Mouse (Mus musculus): ENCODE measurements around the gene Clic3. TPM values are rescaled to one million over a fixed set of nuclear protein-coding genes. Genes with fewer than 3 reads are reported as not detected.

Clic3 gene
- polyA plus RNA-seq, 1 experiment from 2014 or later = 1.0 TPM

DNA sequence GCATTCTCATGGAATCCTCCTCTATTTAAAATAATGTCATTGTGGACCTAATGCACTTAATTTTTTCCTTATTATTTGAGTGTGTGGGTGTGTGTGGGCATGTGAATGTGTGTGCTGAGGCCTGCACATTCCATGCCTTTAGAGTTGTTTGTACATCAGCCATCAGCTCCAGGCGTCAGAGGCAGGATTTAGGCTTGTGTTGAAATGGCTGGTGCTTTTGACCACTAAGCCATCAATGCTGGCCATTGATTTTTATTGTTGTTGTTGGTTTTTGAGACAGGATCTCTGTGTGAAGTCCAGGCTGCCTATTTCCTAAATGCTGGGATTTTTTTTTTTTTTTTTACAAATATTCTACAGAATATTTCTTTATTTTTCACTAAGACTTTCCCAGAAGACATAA, 3.7 kb upstream of the Clic3 start:
- Histone ChIP-seq H3K27ac (no peak overlapping the region), H3K27me3 (no peaks in the 10 kb centered on the region), H3K4me2 (no peak overlapping the region), H3K36me3 (no peaks in the 10 kb centered on the region), H3K9ac (replicated peaks) (no peak overlapping the region), H3K4me3 (replicated peaks) (no peak overlapping the region), H3K4me1 (replicated peaks) (no peaks in the 10 kb centered on the region), H3K9me3 (no peaks in the 10 kb centered on the region)
- no peak for ATAC-seq (ENCODE audit: insufficient number of reproducible peaks, insufficient read depth, low FRiP score, low TSS enrichment, low read depth)
- 42% methylated on average over 1 of the region's 1 CpGs for WGBS

GRCm38 (mm10) chr2:25457022-25457896, 621 bp downstream of the Clic3 start:
- H3K36me3 ChIP-seq = peaks cover 11% of the 10 kb centered on the region
- no peak overlapping the region for H3K27ac ChIP-seq
- H3K9me3 ChIP-seq = no peaks in the 10 kb centered on the region
- no peak for ATAC-seq (ENCODE audit: insufficient number of reproducible peaks, insufficient read depth, low FRiP score, low TSS enrichment, low read depth)
- no peak overlapping the region for H3K4me3 ChIP-seq (replicated peaks)
- H3K4me1 ChIP-seq (replicated peaks) = peaks cover 21% of the 10 kb centered on the region
- no peak overlapping the region; the same call in 1 of the 2 replicates for H3K9ac ChIP-seq (replicated peaks)
- 81% methylated on average over 9 of the region's 9 CpGs for WGBS
- no peak overlapping the region for H3K4me2 ChIP-seq
- no peaks in the 10 kb centered on the region for H3K27me3 ChIP-seq

DNA sequence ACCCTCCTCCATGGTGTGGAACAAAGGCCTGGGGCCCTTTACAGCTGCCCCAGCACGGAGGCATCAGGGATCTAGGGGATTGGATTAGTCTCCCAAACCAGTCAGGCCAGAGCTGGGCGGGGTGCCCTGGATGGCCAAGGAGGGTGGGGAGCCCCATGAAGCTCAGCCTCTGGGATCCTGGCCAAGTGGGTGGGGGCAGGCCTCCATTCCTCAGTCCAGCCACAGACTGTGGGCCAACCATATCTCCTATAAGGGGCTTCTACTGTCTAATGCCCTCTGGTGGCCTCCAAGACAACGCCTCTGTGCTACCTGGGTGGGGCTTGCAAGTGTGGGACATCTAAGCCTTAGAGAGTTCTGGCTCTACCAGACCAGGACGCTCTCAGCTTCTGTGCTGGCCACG, 2.3 kb downstream of the Clic3 start:
- ATAC-seq (ENCODE audit: insufficient number of reproducible peaks, insufficient read depth, low FRiP score, low TSS enrichment, low read depth) = no peak
- H3K36me3 ChIP-seq = peaks cover 11% of the 10 kb centered on the region
- no peak overlapping the region for H3K4me3 ChIP-seq (replicated peaks)
- H3K9me3 ChIP-seq = no peaks in the 10 kb centered on the region
- H3K27ac ChIP-seq = no peak overlapping the region
- no peak overlapping the region for H3K9ac ChIP-seq (replicated peaks)
- H3K4me1 ChIP-seq (replicated peaks) = peaks cover 21% of the 10 kb centered on the region
- 80% methylated on average over 5 of the region's 5 CpGs for WGBS
- no peaks in the 10 kb centered on the region for H3K27me3 ChIP-seq
- no peak overlapping the region for H3K4me2 ChIP-seq

DNA sequence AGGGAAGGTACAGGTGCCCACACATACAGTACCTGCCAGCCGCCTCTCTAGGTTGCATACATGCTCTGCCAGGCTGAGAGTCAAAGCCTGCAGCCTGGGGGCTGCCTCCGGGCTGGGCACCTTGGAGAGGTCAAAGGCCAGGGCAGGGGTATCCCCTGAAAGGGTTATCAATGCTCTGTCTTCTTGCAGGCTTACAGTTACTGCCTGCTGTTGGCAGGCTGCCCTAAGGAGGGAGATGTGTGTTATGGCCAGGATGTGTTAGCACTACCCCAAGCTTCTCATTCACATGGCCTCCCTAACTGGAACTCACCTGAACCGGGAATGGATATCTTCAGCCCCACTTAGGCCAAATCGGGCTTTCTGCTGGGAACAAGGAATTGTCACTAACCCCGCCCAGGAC, 3.5 kb downstream of the Clic3 start:
- Histone ChIP-seq H3K27ac (peak overlapping the region; percentile 86), H3K36me3 (peaks cover 11% of the 10 kb centered on the region), H3K4me2 (peak overlapping the region; percentile 82), H3K4me3 (replicated peaks) (peak overlapping the region; percentile 75), H3K9ac (replicated peaks) (peak overlapping the region; percentile 64), H3K27me3 (no peaks in the 10 kb centered on the region), H3K4me1 (replicated peaks) (peaks cover 21% of the 10 kb centered on the region), H3K9me3 (no peaks in the 10 kb centered on the region)
- 30% methylated on average over 5 of the region's 5 CpGs for WGBS
- peak; percentile 6; the same call in 1 of the 2 replicates for ATAC-seq (ENCODE audit: insufficient number of reproducible peaks, insufficient read depth, low FRiP score, low TSS enrichment, low read depth)

GRCm38 (mm10) chr2:25460551-25461309, 4.1 kb downstream of the Clic3 start, which contains the start of gene Paxx:
TSS of gene Paxx (minus strand) at chr2:25461094.
- WGBS = 1% methylated on average over 48 of the region's 48 CpGs
- Histone ChIP-seq H3K36me3 (peaks cover 11% of the 10 kb centered on the region), H3K4me1 (replicated peaks) (peaks cover 23% of the 10 kb centered on the region), H3K27me3 (no peaks in the 10 kb centered on the region), H3K4me3 (replicated peaks) (peak within 1 kb of the TSS; percentile 75), H3K9ac (replicated peaks) (peak within 1 kb of the TSS; percentile 64), H3K4me2 (peak within 1 kb of the TSS; percentile 82), H3K9me3 (no peaks in the 10 kb centered on the region), H3K27ac (peak within 1 kb of the TSS; percentile 86)
- peak; percentile 83 for ATAC-seq (ENCODE audit: insufficient number of reproducible peaks, insufficient read depth, low FRiP score, low TSS enrichment, low read depth)

GRCm38 (mm10) chr2:25461407-25461806, 4.8 kb downstream of the Clic3 start:
- peak overlapping the region; percentile 69; the same call in 1 of the 2 replicates for H3K27ac ChIP-seq
- 28% methylated on average over 3 of the region's 3 CpGs for WGBS
- H3K4me1 ChIP-seq (replicated peaks) = peaks cover 28% of the 10 kb centered on the region
- H3K9ac ChIP-seq (replicated peaks) = peak overlapping the region; percentile 64; the same call in 1 of the 2 replicates
- no peaks in the 10 kb centered on the region for H3K9me3 ChIP-seq
- peak overlapping the region; percentile 82 for H3K4me2 ChIP-seq
- peaks cover 11% of the 10 kb centered on the region for H3K36me3 ChIP-seq
- peak overlapping the region; percentile 75 for H3K4me3 ChIP-seq (replicated peaks)
- H3K27me3 ChIP-seq = no peaks in the 10 kb centered on the region
- ATAC-seq (ENCODE audit: insufficient number of reproducible peaks, insufficient read depth, low FRiP score, low TSS enrichment, low read depth) = no peak

DNA sequence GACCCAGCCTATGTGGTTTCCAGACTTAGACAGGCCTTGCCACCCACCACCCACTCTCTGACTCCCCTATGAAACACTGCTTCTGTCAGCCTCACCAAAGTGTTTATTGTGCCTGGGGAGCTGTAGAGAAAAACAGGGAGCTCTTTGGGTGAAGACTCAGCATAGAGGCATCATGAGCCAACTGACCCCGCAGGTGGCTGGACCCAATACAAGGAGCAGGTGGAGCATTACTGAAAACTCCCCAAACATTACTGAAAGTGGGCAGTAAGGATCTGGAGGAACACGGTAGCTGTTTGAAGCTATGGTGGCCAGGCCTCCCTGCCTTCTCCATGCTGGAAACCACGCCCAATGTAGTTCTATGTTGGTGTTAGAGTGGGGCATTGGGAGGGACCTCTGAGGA, 7.0 kb downstream of the Clic3 start:
- H3K4me2 ChIP-seq = no peak overlapping the region
- ATAC-seq (ENCODE audit: insufficient number of reproducible peaks, insufficient read depth, low FRiP score, low TSS enrichment, low read depth) = no peak
- peaks cover 7% of the 10 kb centered on the region; the same call in 1 of the 2 replicates for H3K36me3 ChIP-seq
- no peaks in the 10 kb centered on the region for H3K9me3 ChIP-seq
- no peaks in the 10 kb centered on the region for H3K27me3 ChIP-seq
- peaks cover 28% of the 10 kb centered on the region for H3K4me1 ChIP-seq (replicated peaks)
- no peak overlapping the region for H3K9ac ChIP-seq (replicated peaks)
- WGBS = 82% methylated on average over 3 of the region's 3 CpGs
- no peak overlapping the region for H3K4me3 ChIP-seq (replicated peaks)
- H3K27ac ChIP-seq = no peak overlapping the region

DNA sequence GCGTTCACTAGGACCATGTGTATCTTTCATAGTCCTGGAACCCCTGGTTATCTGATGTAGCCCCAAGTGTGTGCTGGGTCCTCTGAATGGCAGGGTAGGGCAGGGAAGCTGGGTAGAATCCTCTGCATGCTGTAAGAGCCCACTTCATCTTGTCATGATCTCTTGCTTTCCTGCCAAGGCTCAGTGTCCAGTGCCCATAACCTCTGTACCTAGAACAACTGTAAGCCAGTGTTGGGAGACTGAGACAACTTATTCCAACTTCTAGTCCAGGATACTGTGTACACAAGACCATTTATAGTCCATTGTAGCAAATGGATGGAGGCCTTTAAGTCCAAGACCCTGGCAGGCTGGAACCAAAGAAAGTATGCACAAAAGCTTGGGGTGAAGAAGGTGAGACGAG, 8.6 kb downstream of the Clic3 start:
- Histone ChIP-seq H3K4me3 (replicated peaks) (no peak overlapping the region), H3K4me2 (no peak overlapping the region), H3K27ac (0 out of 2 replicates have a peak overlapping the region, but pooled peaks have one; percentile 24), H3K27me3 (no peaks in the 10 kb centered on the region), H3K36me3 (no peaks in the 10 kb centered on the region), H3K9me3 (no peaks in the 10 kb centered on the region), H3K9ac (replicated peaks) (no peak overlapping the region; the same call in 1 of the 2 replicates), H3K4me1 (replicated peaks) (peaks cover 14% of the 10 kb centered on the region)
- whole genome bisulfite sequencing = 86% methylated on average over 2 of the region's 2 CpGs
- no peak for ATAC-seq (ENCODE audit: insufficient number of reproducible peaks, insufficient read depth, low FRiP score, low TSS enrichment, low read depth)

DNA sequence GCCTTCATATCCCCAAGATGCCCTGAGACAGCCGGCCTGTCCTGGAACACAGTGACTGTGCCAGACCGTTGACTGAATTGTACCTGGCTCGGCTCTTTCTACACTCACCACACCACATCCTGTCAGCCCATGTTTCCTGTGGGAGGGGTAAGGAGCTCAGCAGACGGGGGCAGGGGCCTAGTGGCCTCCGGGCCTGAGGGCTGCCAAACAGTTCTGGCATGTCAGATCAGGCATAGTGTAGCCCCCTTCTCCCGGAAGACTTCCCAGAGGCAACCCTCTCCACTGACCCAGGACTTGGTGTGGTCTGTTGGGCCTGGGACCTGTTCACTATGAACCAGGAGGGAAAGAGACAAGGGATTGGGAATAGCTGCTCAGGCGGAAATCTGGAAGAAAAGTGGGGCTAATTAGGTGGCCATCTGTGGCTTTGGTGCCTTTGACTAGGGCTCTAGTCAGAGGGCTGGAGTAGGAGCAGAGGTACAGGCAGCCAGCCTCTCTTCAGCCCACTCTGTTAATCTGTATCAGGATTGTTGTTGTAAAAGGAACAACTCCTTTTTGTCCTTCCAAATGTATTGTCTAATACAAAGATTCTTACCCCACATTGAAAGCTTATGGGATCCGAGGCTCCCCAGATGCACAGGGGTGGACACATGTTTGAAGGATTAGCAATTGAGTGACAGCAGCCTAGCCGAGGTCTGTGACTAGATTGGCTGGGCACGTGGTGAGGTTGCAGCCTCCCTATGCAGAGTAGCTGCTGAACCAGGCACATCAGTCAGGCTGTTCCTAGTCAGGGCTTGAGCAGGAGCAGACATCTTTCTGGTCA, 9.4 kb downstream of the Clic3 start:
- ATAC-seq (ENCODE audit: insufficient number of reproducible peaks, insufficient read depth, low FRiP score, low TSS enrichment, low read depth) = no peak
- WGBS = 47% methylated on average over 10 of the region's 10 CpGs
- Histone ChIP-seq H3K9ac (replicated peaks) (peak overlapping the region; percentile 12; the same call in 1 of the 2 replicates), H3K9me3 (no peaks in the 10 kb centered on the region), H3K27ac (peak overlapping the region; percentile 24; the same call in 1 of the 2 replicates), H3K4me1 (replicated peaks) (peaks cover 13% of the 10 kb centered on the region), H3K4me2 (no peak overlapping the region), H3K36me3 (no peaks in the 10 kb centered on the region), H3K27me3 (no peaks in the 10 kb centered on the region), H3K4me3 (replicated peaks) (no peak overlapping the region)

DNA sequence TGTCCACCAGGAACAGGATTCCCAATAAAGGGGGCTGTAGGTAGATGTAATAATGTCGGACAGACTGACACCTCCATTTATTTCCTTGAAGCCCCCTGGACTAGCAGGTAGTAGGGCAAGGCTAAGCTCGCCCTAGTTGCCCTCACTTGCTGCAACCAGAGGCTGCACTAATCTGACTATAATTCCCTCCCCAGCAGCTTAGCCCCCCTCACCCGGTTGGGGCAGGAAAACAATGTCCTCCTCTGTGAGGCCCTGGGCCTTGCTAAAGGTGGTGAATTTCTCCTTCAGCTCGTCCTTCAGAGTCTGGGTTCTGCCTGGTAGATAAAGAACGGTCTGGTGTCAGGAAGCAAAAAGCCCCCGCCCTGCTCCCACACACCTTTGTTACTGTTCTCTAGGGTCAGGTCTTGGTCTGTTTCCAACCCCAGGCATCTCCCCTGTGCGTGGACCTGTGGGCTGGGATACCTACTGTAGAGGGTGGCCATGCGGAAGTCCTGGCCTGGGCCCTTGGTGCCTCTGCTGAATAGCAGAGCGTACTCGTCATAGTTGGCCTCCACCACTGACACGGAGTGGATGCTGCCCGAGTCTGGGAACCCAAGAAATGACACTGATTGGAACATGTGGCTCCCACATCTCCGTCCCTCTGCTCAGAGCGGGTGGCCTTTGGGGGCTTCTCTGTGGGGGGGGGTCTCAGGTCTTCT, 11.1 kb downstream of the Clic3 start:
- no peak overlapping the region for H3K9ac ChIP-seq (replicated peaks)
- WGBS = 84% methylated on average over 14 of the region's 14 CpGs
- peaks cover 7% of the 10 kb centered on the region for H3K4me1 ChIP-seq (replicated peaks)
- H3K27me3 ChIP-seq = no peaks in the 10 kb centered on the region
- H3K27ac ChIP-seq = no peak overlapping the region
- H3K4me3 ChIP-seq (replicated peaks) = no peak overlapping the region
- no peaks in the 10 kb centered on the region for H3K9me3 ChIP-seq
- H3K36me3 ChIP-seq = no peaks in the 10 kb centered on the region
- no peak for ATAC-seq (ENCODE audit: insufficient number of reproducible peaks, insufficient read depth, low FRiP score, low TSS enrichment, low read depth)
- no peak overlapping the region for H3K4me2 ChIP-seq

Measured in limb, embryonic 12.5 days (tissue).